21 mouse cellular contexts compared by ENCODE assay signal in the genomic region with DNA sequence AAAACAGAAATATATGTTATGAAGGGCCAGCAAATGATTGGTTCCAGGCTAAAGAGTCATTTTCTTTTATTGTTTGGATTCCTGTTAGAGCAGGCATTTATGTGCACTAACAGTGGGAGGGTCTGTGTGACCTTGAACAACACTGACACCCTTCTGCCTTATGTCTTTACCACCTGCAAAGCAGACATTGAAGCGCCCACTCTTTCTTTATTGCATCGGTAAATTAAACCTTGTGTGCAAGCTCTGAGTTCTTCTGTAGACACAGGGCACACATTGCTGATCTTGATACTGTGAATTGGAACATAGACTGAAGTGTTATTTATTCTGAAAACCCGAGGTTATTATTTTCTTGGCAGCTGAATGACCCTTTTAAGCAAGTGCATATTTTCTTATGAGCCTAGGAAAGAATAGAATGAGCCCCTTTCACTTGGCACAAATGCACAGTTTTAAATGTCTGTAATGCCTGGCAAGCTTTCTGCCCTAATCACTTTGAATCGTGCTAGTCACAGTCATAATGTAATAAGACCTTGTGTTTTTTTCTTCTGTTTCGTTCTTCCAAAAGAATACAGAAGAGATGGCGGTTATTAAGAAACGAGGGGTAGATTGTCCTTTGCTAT.
DNase-seq lines count a peak whose midpoint lies in the region; ATAC-seq lines count a peak whose summit lies in the region.
"Had no signal": no experiment of that assay in that cellular context is flagged by ENCODE, and none has a peak within 500 bp of the region (broad histone marks: within the 10 kb centered on the region; RNA-seq: fewer than 3 reads in every experiment).

No protein-coding gene starts in this region.

- no peaks in the 10 kb centered on the region for H3K27me3 ChIP-seq in forebrain, embryonic 13.5 days
- H3K27me3 ChIP-seq in forebrain, embryonic 11.5 days (ENCODE audit: control insufficient read depth, insufficient read depth, low read length) = no peaks in the 10 kb centered on the region
- H3K27me3 ChIP-seq in forebrain, embryonic 14.5 days (replicated peaks; ENCODE audit: control insufficient read depth, insufficient read depth, low read length) = no peaks in the 10 kb centered on the region
- H3K27me3 ChIP-seq: CH12.LX; embryonic facial prominence, embryonic 15.5 days; heart, embryonic 12.5 days had no signal

- no peak overlapping the region for H3K9ac ChIP-seq in forebrain, embryonic 13.5 days
- H3K9ac ChIP-seq in forebrain, embryonic 11.5 days (ENCODE audit: low read length) = no peak overlapping the region
- no peak overlapping the region for H3K9ac ChIP-seq in forebrain, embryonic 14.5 days (ENCODE audit: low read length)
- H3K9ac ChIP-seq: embryonic facial prominence, embryonic 15.5 days; heart, embryonic 12.5 days; hindbrain, embryonic 14.5 days had no signal

- H3K4me1 ChIP-seq in forebrain, embryonic 13.5 days = peaks cover 7% of the 10 kb centered on the region
- no peaks in the 10 kb centered on the region for H3K4me1 ChIP-seq in forebrain, embryonic 11.5 days (replicated peaks; ENCODE audit: control insufficient read depth, insufficient read depth, low read length)
- peaks cover 3% of the 10 kb centered on the region; the same call in 1 of the 2 replicates for H3K4me1 ChIP-seq in forebrain, embryonic 14.5 days (ENCODE audit: control insufficient read depth, insufficient read depth, low read length)
- H3K4me1 ChIP-seq: embryonic facial prominence, embryonic 15.5 days; heart, embryonic 12.5 days; hindbrain, embryonic 10.5 days had no signal

- WGBS in forebrain, embryonic 13.5 days = 34% methylated on average over 7 of the region's 7 CpGs
- WGBS in forebrain, embryonic 11.5 days = 75% methylated on average over 7 of the region's 7 CpGs
- 17% methylated on average over 7 of the region's 7 CpGs for WGBS in forebrain, embryonic 14.5 days

- DNase-seq in forebrain, embryonic 11.5 days (ENCODE audit: low spot score) = no peak
- DNase-seq in Muller cell, postnatal 12 days (ENCODE audit: inconsistent ontology term) = peak; percentile 33
- peak; percentile 81 for DNase-seq in forebrain, embryonic 14.5 days (ENCODE audit: low spot score)
- DNase-seq in forelimb bud, embryonic 11.5 days (ENCODE audit: low read depth, low spot score) = peak; percentile 60
- no peak for DNase-seq in right cerebral cortex, postnatal 4 days
- no peak for DNase-seq in urinary bladder, postnatal 14 days (ENCODE audit: low spot score)
- no peak for DNase-seq in cerebellum, adult 9-10 months
- DNase-seq: adrenal gland, adult 2 months; adrenal gland, postnatal 36 days; cerebellum, adult 11 months; cerebellum, adult 8-10 months; cerebellum, postnatal 25 days; kidney, adult 2 months had no signal

- no peak overlapping the region for H3K27ac ChIP-seq in forebrain, embryonic 13.5 days
- H3K27ac ChIP-seq in forebrain, embryonic 11.5 days (ENCODE audit: low read depth, low read length) = no peak overlapping the region
- no peak overlapping the region for H3K27ac ChIP-seq in forebrain, embryonic 14.5 days (ENCODE audit: low read depth, low read length)
- H3K27ac ChIP-seq: embryonic facial prominence, embryonic 15.5 days; hindbrain, embryonic 10.5 days; hindbrain, embryonic 14.5 days had no signal

- H3K4me2 ChIP-seq in forebrain, embryonic 13.5 days = no peak overlapping the region
- H3K4me2 ChIP-seq in forebrain, embryonic 11.5 days (ENCODE audit: low read depth, low read length, severe bottlenecking) = no peak overlapping the region
- no peak overlapping the region for H3K4me2 ChIP-seq in forebrain, embryonic 14.5 days (ENCODE audit: low read length)
- H3K4me2 ChIP-seq: embryonic facial prominence, embryonic 15.5 days; heart, embryonic 12.5 days; hindbrain, embryonic 14.5 days had no signal

- no peak overlapping the region for H3K4me3 ChIP-seq in forebrain, embryonic 13.5 days
- no peak overlapping the region for H3K4me3 ChIP-seq in forebrain, embryonic 11.5 days (ENCODE audit: low read depth, low read length)
- no peak overlapping the region for H3K4me3 ChIP-seq in forebrain, embryonic 14.5 days (ENCODE audit: low read depth, low read length)
- H3K4me3 ChIP-seq: embryonic facial prominence, embryonic 15.5 days; erythroblast, embryonic 14.5 days; heart, embryonic 12.5 days; hindbrain, embryonic 10.5 days had no signal

- peak; percentile 83 for ATAC-seq in forebrain, embryonic 13.5 days
- no peak for ATAC-seq in forebrain, embryonic 11.5 days (replicated peaks; ENCODE audit: low FRiP score)
- peak; percentile 83 for ATAC-seq in forebrain, embryonic 14.5 days
- ATAC-seq: intestine, embryonic 16.5 days had no signal

- no peaks in the 10 kb centered on the region for H3K36me3 ChIP-seq in forebrain, embryonic 13.5 days (ENCODE audit: poor library complexity, severe bottlenecking)
- H3K36me3 ChIP-seq in forebrain, embryonic 11.5 days (ENCODE audit: control insufficient read depth, insufficient read depth, low read length) = no peaks in the 10 kb centered on the region
- H3K36me3 ChIP-seq in forebrain, embryonic 14.5 days (ENCODE audit: control insufficient read depth, insufficient read depth, low read length) = no peaks in the 10 kb centered on the region
- H3K36me3 ChIP-seq: embryonic facial prominence, embryonic 15.5 days; heart, embryonic 12.5 days; hindbrain, embryonic 10.5 days had no signal

- no peaks in the 10 kb centered on the region for H3K9me3 ChIP-seq in forebrain, embryonic 13.5 days (replicated peaks)
- H3K9me3 ChIP-seq in forebrain, embryonic 11.5 days (ENCODE audit: control insufficient read depth, low read length) = no peaks in the 10 kb centered on the region
- H3K9me3 ChIP-seq in forebrain, embryonic 14.5 days (replicated peaks; ENCODE audit: control insufficient read depth, low read length) = no peaks in the 10 kb centered on the region
- H3K9me3 ChIP-seq: heart, embryonic 12.5 days; hindbrain, embryonic 10.5 days had no signal

Comparison
In these comparisons a context has a peak if more than half of its experiments do, and no peak if none do; other contexts are left out.
1. DNase-seq: peak in Muller cell, postnatal 12 days (single experiment), forebrain, embryonic 14.5 days (single experiment) and forelimb bud, embryonic 11.5 days (single experiment); none in forebrain, embryonic 11.5 days (single experiment), right cerebral cortex, postnatal 4 days (single experiment), urinary bladder, postnatal 14 days (single experiment) and cerebellum, adult 9-10 months (single experiment).